11 mouse cellular contexts compared by ENCODE assay signal in genomic region chr9:96824026-96824425, GRCm38 (mm10).
DNase-seq lines count a peak whose midpoint lies in the region; ATAC-seq lines count a peak whose summit lies in the region.
"Had no signal": no experiment of that assay in that cellular context is flagged by ENCODE, and none has a peak within 500 bp of the region (broad histone marks: within the 10 kb centered on the region; RNA-seq: fewer than 3 reads in every experiment).

No protein-coding gene starts in this region.

- DNase-seq in cerebellum, adult 11-12 months, result peak; percentile 52
- peak; percentile 23 for DNase-seq in kidney, adult 11 months
- DNase-seq in kidney, postnatal 10 days, result no peak
- peak; percentile 42 for DNase-seq in 3134 (ENCODE audit: extremely low read depth, insufficient read length, low spot score)
- peak; percentile 71 for DNase-seq in brain, adult 2 months (ENCODE audit: low read depth, low spot score)
- no peak for DNase-seq in thymus, postnatal 4 days
- DNase-seq: B cell, adult 2 months; embryo, embryonic 11 days had no signal

- no peak for ATAC-seq in cerebellum, adult (ENCODE audit: insufficient number of reproducible peaks, low FRiP score, low TSS enrichment)
- ATAC-seq in inflammation-experienced regulatory T-cells, adult 6 months, result no peak
- ATAC-seq: forebrain, embryonic 15.5 days had no signal

Comparison
In these comparisons a context has a peak if more than half of its experiments do, and no peak if none do; other contexts are left out.
1. DNase-seq: peak in cerebellum, adult 11-12 months (single experiment), kidney, adult 11 months (single experiment), 3134 (single experiment) and brain, adult 2 months (single experiment); none in kidney, postnatal 10 days (single experiment) and thymus, postnatal 4 days (single experiment).